Mouse (Mus musculus) MEL (cell line): ENCODE results near the gene Apod.

Experiments used
- CTCF ChIP-seq, 3 experiments: IDR thresholded peaks in 2 of 3; conservative IDR thresholded peaks in 1 of 3; 2 replicates each; pipeline ENCODE4 v1.5.1; 2011 to 2012; ENCODE audit warnings: low read length in 3 of 3, low read depth in 2 of 3, mild to moderate bottlenecking in 2 of 3, improper control_type of control experiment in 1 of 3, inconsistent platforms in 1 of 3, mixed read lengths in 1 of 3, moderate library complexity in 1 of 3; ENCODE audit not compliant: control insufficient read depth in 1 of 3, insufficient read depth in 1 of 3, poor library complexity in 1 of 3, severe bottlenecking in 1 of 3
- HCFC1 ChIP-seq: IDR thresholded peaks from 2 replicates; pipeline ENCODE4 v1.6.1; 2012; ENCODE audit warnings: low read depth, mild to moderate bottlenecking, inconsistent platforms, low read length, improper control_type of control experiment, moderate library complexity

- TF ChIP-seq CTCF (IDR thresholded peaks at IDR 0.05 in 2 of 3, conservative IDR thresholded peaks at IDR 0.05 in 1 of 3; ENCODE audit: control insufficient read depth in 1 of 3, insufficient read depth in 1 of 3, low read depth in 2 of 3, low read length in 3 of 3, poor library complexity in 1 of 3, severe bottlenecking in 1 of 3) = no peak
- no peak for TF ChIP-seq HCFC1
Observed at GRCm38 (mm10) chr16:31327891-31328290, 13.3 kb upstream of the Apod start.
